ENCODE assay signal across 15 mouse cellular contexts in genomic region chr12:75839083-75839736, GRCm38 (mm10). TPM values are rescaled to one million over a fixed set of nuclear protein-coding genes. Genes with fewer than 3 reads are reported as not detected.
DNase-seq lines count a peak whose midpoint lies in the region; ATAC-seq and TF ChIP-seq lines count a peak whose summit lies in the region.
"Had no signal": no experiment of that assay in that cellular context is flagged by ENCODE, and none has a peak within 500 bp of the region (broad histone marks: within the 10 kb centered on the region; RNA-seq: fewer than 3 reads in every experiment).

No protein-coding gene starts in this region.

- in situ Hi-C loops in Patski (cut with MboI; ENCODE audit: low pct_unique_long_range_greater_than_20kb), result no loop called here

- POLR2A ChIA-PET in Patski (lab: Charles Lee), result no interaction called here

- no peak overlapping the region for H3K4me2 ChIP-seq in heart, embryonic 11.5 days
- H3K4me2 ChIP-seq in kidney, embryonic 14.5 days (replicated peaks; ENCODE audit: low read depth, low read length), result no peak overlapping the region
- H3K4me2 ChIP-seq: embryonic facial prominence, embryonic 12.5 days; hindbrain, embryonic 13.5 days; limb, embryonic 13.5 days; lung, embryonic 15.5 days; stomach, embryonic 15.5 days had no signal

- WGBS in heart, embryonic 11.5 days (ENCODE audit: insufficient replicate concordance), result 70% methylated on average over 11 of the region's 11 CpGs
- WGBS in kidney, embryonic 14.5 days, result 45% methylated on average over 11 of the region's 11 CpGs

- ATAC-seq in heart, embryonic 11.5 days (replicated peaks; ENCODE audit: insufficient number of reproducible peaks, low FRiP score, low TSS enrichment), result no peak
- peak; percentile 67 for ATAC-seq in Patski
- ATAC-seq in kidney, embryonic 14.5 days (ENCODE audit: low FRiP score, low TSS enrichment), result peak; percentile 41; the same call in 1 of the 2 replicates

- peaks cover 50% of the 10 kb centered on the region for H3K4me1 ChIP-seq in heart, embryonic 11.5 days (ENCODE audit: control insufficient read depth, insufficient read depth, low read length)
- peaks cover 32% of the 10 kb centered on the region for H3K4me1 ChIP-seq in kidney, embryonic 14.5 days (ENCODE audit: control insufficient read depth, insufficient read depth, low read length)

- no peaks in the 10 kb centered on the region for H3K36me3 ChIP-seq in heart, embryonic 11.5 days (ENCODE audit: control insufficient read depth, insufficient read depth, low read length)
- H3K36me3 ChIP-seq in kidney, embryonic 14.5 days (ENCODE audit: control insufficient read depth, insufficient read depth, low read length), result no peaks in the 10 kb centered on the region
- H3K36me3 ChIP-seq: embryonic facial prominence, embryonic 12.5 days; hindbrain, embryonic 13.5 days; limb, embryonic 13.5 days; lung, embryonic 15.5 days; stomach, embryonic 15.5 days had no signal

- no peak for TF ChIP-seq CTCF in Patski (IDR thresholded peaks at IDR 0.05)

- H3K9ac ChIP-seq in heart, embryonic 11.5 days (ENCODE audit: low read depth, low read length), result no peak overlapping the region
- H3K9ac ChIP-seq in kidney, embryonic 14.5 days (ENCODE audit: low read depth, low read length), result no peak overlapping the region
- H3K9ac ChIP-seq: embryonic facial prominence, embryonic 12.5 days; hindbrain, embryonic 13.5 days; limb, embryonic 13.5 days; lung, embryonic 15.5 days; stomach, embryonic 15.5 days had no signal

- CTCF ChIA-PET in Patski (lab: Charles Lee), result no interaction called here

- intact Hi-C loops in heart, postnatal 10 days (cut with DNase I), result no loop called here

- H3K27ac ChIP-seq in heart, embryonic 11.5 days (ENCODE audit: low read depth, low read length), result 0 out of 2 replicates have a peak overlapping the region, but pooled peaks have one; percentile 24
- 0 out of 2 replicates have a peak overlapping the region, but pooled peaks have one; percentile 26 for H3K27ac ChIP-seq in kidney, embryonic 14.5 days (ENCODE audit: low read depth, low read length)
- H3K27ac ChIP-seq: embryonic facial prominence, embryonic 12.5 days; hindbrain, embryonic 13.5 days; limb, embryonic 13.5 days; lung, embryonic 15.5 days; stomach, embryonic 15.5 days had no signal

- no peaks in the 10 kb centered on the region for H3K9me3 ChIP-seq in heart, embryonic 11.5 days (replicated peaks; ENCODE audit: control insufficient read depth, low read length)
- no peaks in the 10 kb centered on the region for H3K9me3 ChIP-seq in kidney, embryonic 14.5 days (ENCODE audit: control insufficient read depth, low read length)
- H3K9me3 ChIP-seq: embryonic facial prominence, embryonic 12.5 days; hindbrain, embryonic 13.5 days; limb, embryonic 13.5 days; lung, embryonic 15.5 days; megakaryocyte, embryonic 14.5 days; stomach, embryonic 15.5 days had no signal

- no peak overlapping the region for H3K4me3 ChIP-seq in heart, embryonic 11.5 days (ENCODE audit: low read depth, low read length)
- no peak overlapping the region for H3K4me3 ChIP-seq in kidney, embryonic 14.5 days (ENCODE audit: low read length)
- H3K4me3 ChIP-seq: embryonic facial prominence, embryonic 12.5 days; hindbrain, embryonic 13.5 days; limb, embryonic 13.5 days; lung, embryonic 15.5 days; megakaryocyte, embryonic 14.5 days; myocyte; stomach, embryonic 15.5 days had no signal

- H3K27me3 ChIP-seq in heart, embryonic 11.5 days (ENCODE audit: control insufficient read depth, insufficient read depth, low read length), result no peaks in the 10 kb centered on the region
- H3K27me3 ChIP-seq in Patski, result no peaks in the 10 kb centered on the region
- H3K27me3 ChIP-seq in kidney, embryonic 14.5 days (ENCODE audit: control insufficient read depth, insufficient read depth, low read length), result no peaks in the 10 kb centered on the region
- H3K27me3 ChIP-seq: embryonic facial prominence, embryonic 12.5 days; hindbrain, embryonic 13.5 days; limb, embryonic 13.5 days; lung, embryonic 15.5 days; stomach, embryonic 15.5 days had no signal

- DNase-seq in heart, postnatal 10 days, result no peak
- peak; percentile 58 for DNase-seq in kidney, adult 18-20 months
- DNase-seq in kidney, postnatal 10 days, result no peak
- DNase-seq in Patski (ENCODE audit: low read depth, low spot score), result no peak
- no peak for DNase-seq in right cerebral cortex, adult 18-20 months
- DNase-seq in frontal cortex, postnatal 25 days (ENCODE audit: low spot score in 2 of 2), result no peak

RNA-seq across cellular contexts. Expression of gene Syne2, which starts 21.3 kb away (rescaled TPM):
- 45.2 and 64.1 TPM in 2 replicates for polyA plus RNA-seq in heart, embryonic 11.5 days (2014; fragmentation: Nextera tagmentation; extraction: Ambion mirVana)
- 10 to 100 TPM; 55.8 to 59.1 TPM for total RNA-seq in heart, postnatal 10 days (2021)
- polyA plus RNA-seq in Patski (2021), result 86.9 TPM
- 39.3 and 69.0 TPM in 2 replicates for polyA plus RNA-seq in kidney, embryonic 14.5 days (2014; fragmentation: Nextera tagmentation; extraction: Ambion mirVana)
